Mouse (Mus musculus): ENCODE data around the gene Colec11. TPM values are rescaled to one million over a fixed set of nuclear protein-coding genes. Genes with fewer than 3 reads are reported as not detected.

Gene Colec11
- polyA plus RNA-seq (2015; fragmentation: Nextera tagmentation; extraction: Ambion mirVana): 2.7 and 3.3 TPM in 2 replicates

- Histone ChIP-seq H3K4me3 (no peak within 1 kb of the TSS), H3K27ac (peak within 1 kb of the TSS; percentile 66)
- ATAC-seq (ENCODE audit: borderline replicate concordance, extremely low read depth, low FRiP score, low TSS enrichment): peak; percentile 73; the same call in 1 of the 2 replicates
These were observed at the start of gene Colec11 for GRCm38 (mm10) chr12:28623195-28623594. Gene Colec11 (minus strand): TSS chr12:28623377.

DNA sequence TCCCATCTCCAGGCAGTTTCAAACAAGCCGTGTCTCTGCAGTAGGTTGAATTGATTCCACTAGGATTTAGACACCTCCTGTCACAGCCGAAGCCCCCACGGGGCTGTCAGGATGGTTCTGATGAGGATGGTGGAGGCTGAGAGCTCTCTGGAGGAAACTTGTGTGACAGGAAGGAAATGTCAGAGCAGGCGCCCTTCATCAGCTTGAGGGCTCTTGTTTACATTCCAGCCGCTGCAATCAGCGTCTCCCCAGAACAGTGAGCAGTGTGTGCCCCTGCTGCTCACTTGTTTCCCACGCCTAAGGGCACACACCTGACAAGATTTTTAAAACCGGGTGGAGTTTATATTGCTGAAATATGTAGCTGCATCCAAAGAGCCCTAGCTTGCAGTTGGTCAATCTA, 44.1 kb upstream of the Colec11 start:
- peak; percentile 54; the same call in 1 of the 2 replicates for ATAC-seq (ENCODE audit: borderline replicate concordance, extremely low read depth, low FRiP score, low TSS enrichment)
- Histone ChIP-seq H3K9ac (no peak overlapping the region), H3K27ac (peak overlapping the region; percentile 41; the same call in 1 of the 2 replicates), H3K27me3 (no peaks in the 10 kb centered on the region), H3K36me3 (0 out of 2 replicates have a peak, but pooled peaks cover 2% of the 10 kb centered on the region), H3K4me3 (no peak overlapping the region), H3K4me1 (peaks cover 17% of the 10 kb centered on the region), H3K9me3 (no peaks in the 10 kb centered on the region), H3K4me2 (peak overlapping the region; percentile 22; the same call in 1 of the 2 replicates)
- 2% methylated on average over 8 of the region's 8 CpGs for WGBS

More at GRCm38 (mm10) chr12:28623195-28623594, at the start of gene Colec11:
- H3K9ac ChIP-seq: no peak within 1 kb of the TSS
- WGBS: 19% methylated on average over 5 of the region's 5 CpGs
- no peaks in the 10 kb centered on the region for H3K36me3 ChIP-seq
- peaks cover 26% of the 10 kb centered on the region for H3K4me1 ChIP-seq
- H3K27me3 ChIP-seq: no peaks in the 10 kb centered on the region
- H3K9me3 ChIP-seq: no peaks in the 10 kb centered on the region
- peak within 1 kb of the TSS; percentile 31; the same call in 1 of the 2 replicates for H3K4me2 ChIP-seq

GRCm38 (mm10) chr12:28666734-28667133, 43.6 kb upstream of the Colec11 start:
- 21% methylated on average over 4 of the region's 4 CpGs for WGBS
- Histone ChIP-seq H3K36me3 (0 out of 2 replicates have a peak, but pooled peaks cover 2% of the 10 kb centered on the region), H3K4me2 (no peak overlapping the region), H3K9me3 (no peaks in the 10 kb centered on the region), H3K27ac (peak overlapping the region; percentile 41; the same call in 1 of the 2 replicates), H3K4me1 (peaks cover 17% of the 10 kb centered on the region), H3K27me3 (no peaks in the 10 kb centered on the region), H3K4me3 (no peak overlapping the region), H3K9ac (no peak overlapping the region)
- no peak for ATAC-seq (ENCODE audit: borderline replicate concordance, extremely low read depth, low FRiP score, low TSS enrichment)

DNA sequence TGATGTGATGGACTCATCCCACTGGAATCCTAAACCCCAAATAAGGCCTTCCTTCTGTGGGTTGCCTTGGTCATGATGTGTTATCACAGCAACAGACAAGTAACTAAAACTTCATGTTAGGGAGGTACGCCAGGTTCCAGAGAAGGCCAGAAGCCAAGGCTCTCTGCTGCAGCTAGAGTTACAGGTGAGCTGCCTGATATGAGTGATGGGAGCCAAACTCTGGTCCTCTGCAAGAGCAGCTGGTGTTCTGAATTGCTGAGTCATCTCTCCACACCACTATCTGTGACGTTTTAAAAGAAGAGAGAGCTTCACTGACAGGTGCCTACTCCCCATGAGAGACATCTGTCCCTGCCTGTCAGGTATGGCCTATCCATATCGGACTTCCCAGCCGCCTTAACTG, 39.5 kb upstream of the Colec11 start:
- Histone ChIP-seq H3K4me1 (peaks cover 12% of the 10 kb centered on the region), H3K36me3 (peaks cover 28% of the 10 kb centered on the region), H3K9me3 (no peaks in the 10 kb centered on the region), H3K27ac (no peak overlapping the region), H3K4me3 (no peak overlapping the region), H3K9ac (no peak overlapping the region), H3K27me3 (no peaks in the 10 kb centered on the region), H3K4me2 (no peak overlapping the region)
- 80% methylated on average over 4 of the region's 4 CpGs for WGBS
- ATAC-seq (ENCODE audit: borderline replicate concordance, extremely low read depth, low FRiP score, low TSS enrichment): no peak

GRCm38 (mm10) chr12:28649141-28650110, 26.2 kb upstream of the Colec11 start, which contains the start of gene Rnaseh1:
Gene Rnaseh1 (plus strand): TSS chr12:28649602.
- Histone ChIP-seq H3K27ac (peak within 1 kb of the TSS; percentile 50), H3K4me2 (peak within 1 kb of the TSS; percentile 69), H3K27me3 (no peaks in the 10 kb centered on the region), H3K36me3 (peaks cover 13% of the 10 kb centered on the region), H3K4me3 (peak within 1 kb of the TSS; percentile 80), H3K9me3 (no peaks in the 10 kb centered on the region), H3K9ac (peak within 1 kb of the TSS; percentile 74), H3K4me1 (peaks cover 16% of the 10 kb centered on the region)
- 2% methylated on average over 52 of the region's 52 CpGs for WGBS
- ATAC-seq (ENCODE audit: borderline replicate concordance, extremely low read depth, low FRiP score, low TSS enrichment): peak; percentile 95

GRCm38 (mm10) chr12:28638778-28639177, 15.6 kb upstream of the Colec11 start:
- Histone ChIP-seq H3K4me2 (no peak overlapping the region), H3K4me1 (peaks cover 10% of the 10 kb centered on the region), H3K27ac (no peak overlapping the region), H3K27me3 (no peaks in the 10 kb centered on the region), H3K4me3 (no peak overlapping the region), H3K36me3 (peaks cover 7% of the 10 kb centered on the region), H3K9ac (no peak overlapping the region), H3K9me3 (no peaks in the 10 kb centered on the region)
- 65% methylated on average over 2 of the region's 2 CpGs for WGBS
- no peak for ATAC-seq (ENCODE audit: borderline replicate concordance, extremely low read depth, low FRiP score, low TSS enrichment)

DNA sequence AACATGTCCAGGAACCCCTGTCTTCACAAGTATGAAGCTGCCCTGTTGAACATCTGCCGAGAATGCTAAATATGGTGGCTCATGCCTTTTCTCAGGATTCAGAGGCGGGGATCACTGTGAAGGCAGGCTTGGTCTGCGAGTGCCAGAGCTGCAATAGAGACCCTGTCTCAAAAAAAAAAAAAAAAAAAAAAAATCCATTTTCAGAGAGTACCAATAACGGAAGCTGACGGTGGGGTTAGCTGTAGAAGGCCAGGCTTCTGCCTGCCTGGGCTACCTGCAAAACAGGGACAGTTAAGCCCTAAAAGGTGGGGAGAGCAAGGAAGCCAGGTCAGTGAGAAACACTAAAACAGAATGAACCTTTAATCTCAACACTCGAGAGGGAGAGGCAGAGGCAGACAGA, 13.4 kb upstream of the Colec11 start:
- no peaks in the 10 kb centered on the region for H3K27me3 ChIP-seq
- H3K9ac ChIP-seq: no peak overlapping the region; the same call in 1 of the 2 replicates
- peaks cover 30% of the 10 kb centered on the region for H3K36me3 ChIP-seq
- peak overlapping the region; percentile 78 for H3K4me3 ChIP-seq
- H3K27ac ChIP-seq: no peak overlapping the region
- no peak for ATAC-seq (ENCODE audit: borderline replicate concordance, extremely low read depth, low FRiP score, low TSS enrichment)
- H3K4me1 ChIP-seq: peaks cover 19% of the 10 kb centered on the region
- whole genome bisulfite sequencing: 87% methylated on average over 6 of the region's 6 CpGs
- H3K4me2 ChIP-seq: peak overlapping the region; percentile 51
- no peaks in the 10 kb centered on the region for H3K9me3 ChIP-seq

- H3K36me3 ChIP-seq: peaks cover 37% of the 10 kb centered on the region
- peaks cover 19% of the 10 kb centered on the region for H3K4me1 ChIP-seq
- peak within 1 kb of the TSS; percentile 59 for H3K27ac ChIP-seq
- no peaks in the 10 kb centered on the region for H3K27me3 ChIP-seq
- no peaks in the 10 kb centered on the region for H3K9me3 ChIP-seq
- WGBS: 3% methylated on average over 69 of the region's 69 CpGs
- H3K9ac ChIP-seq: peak within 1 kb of the TSS; percentile 92
- peak; percentile 94 for ATAC-seq (ENCODE audit: borderline replicate concordance, extremely low read depth, low FRiP score, low TSS enrichment)
- peak within 1 kb of the TSS; percentile 78 for H3K4me3 ChIP-seq
- peak within 1 kb of the TSS; percentile 61 for H3K4me2 ChIP-seq
These were observed 12.6 kb upstream of the Colec11 start, which contains the start of gene Rps7 for GRCm38 (mm10) chr12:28635535-28636476. Gene Rps7 (minus strand): TSS chr12:28635953.

- peak overlapping the region; percentile 59 for H3K27ac ChIP-seq
- peak overlapping the region; percentile 61 for H3K4me2 ChIP-seq
- ATAC-seq (ENCODE audit: borderline replicate concordance, extremely low read depth, low FRiP score, low TSS enrichment): peak; percentile 27; the same call in 1 of the 2 replicates
- 2% methylated on average over 23 of the region's 23 CpGs for WGBS
- H3K27me3 ChIP-seq: no peaks in the 10 kb centered on the region
- H3K4me1 ChIP-seq: peaks cover 19% of the 10 kb centered on the region
- H3K9me3 ChIP-seq: no peaks in the 10 kb centered on the region
- H3K4me3 ChIP-seq: peak overlapping the region; percentile 78
- H3K9ac ChIP-seq: peak overlapping the region; percentile 92
- H3K36me3 ChIP-seq: peaks cover 44% of the 10 kb centered on the region
These were observed 11.9 kb upstream of the Colec11 start for GRCm38 (mm10) chr12:28635058-28635534.

DNA sequence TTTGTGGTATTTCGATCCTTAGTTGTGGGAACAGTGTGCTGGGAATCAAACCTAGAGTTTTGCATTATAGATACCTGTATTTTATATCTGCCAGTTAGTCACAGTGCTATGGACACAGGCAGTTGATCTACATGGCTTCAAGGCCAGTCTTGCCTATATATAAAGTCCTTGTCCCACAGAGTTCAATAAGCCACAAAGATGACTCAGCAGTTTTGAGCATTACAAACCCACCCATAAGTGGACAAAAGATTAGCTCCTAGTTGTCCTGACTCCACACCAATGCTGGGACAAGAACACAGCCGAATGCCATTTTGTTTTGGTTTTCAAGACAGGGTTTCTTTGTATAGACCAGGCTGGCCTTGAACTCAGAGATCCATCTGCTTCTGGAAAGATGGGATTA, 5.3 kb upstream of the Colec11 start:
- 92% methylated on average over 2 of the region's 2 CpGs for WGBS
- Histone ChIP-seq H3K4me2 (no peak overlapping the region), H3K36me3 (peaks cover 52% of the 10 kb centered on the region), H3K4me1 (peaks cover 6% of the 10 kb centered on the region), H3K9me3 (no peaks in the 10 kb centered on the region), H3K27ac (no peak overlapping the region), H3K9ac (no peak overlapping the region), H3K27me3 (no peaks in the 10 kb centered on the region), H3K4me3 (no peak overlapping the region)
- no peak for ATAC-seq (ENCODE audit: borderline replicate concordance, extremely low read depth, low FRiP score, low TSS enrichment)

DNA sequence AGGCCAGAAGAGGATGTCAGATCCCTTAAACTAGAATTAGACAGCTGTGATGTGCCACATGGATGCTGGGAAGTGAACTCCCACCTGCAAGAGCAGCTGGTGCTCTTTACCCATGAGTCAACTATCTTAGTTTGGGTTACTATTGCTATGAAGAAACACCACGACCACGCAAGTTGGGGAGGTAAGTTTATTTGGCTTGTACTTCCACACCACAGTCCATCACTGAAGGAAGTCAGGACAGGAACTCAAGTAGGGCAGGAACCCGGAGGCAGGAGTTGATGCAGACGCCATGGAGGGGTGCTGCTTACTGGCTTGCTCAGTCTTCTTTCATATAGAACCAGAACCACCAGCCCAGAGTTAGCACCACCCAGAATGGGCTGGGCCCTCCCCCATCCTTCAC, 3.9 kb upstream of the Colec11 start:
- no peak overlapping the region for H3K4me2 ChIP-seq
- ATAC-seq (ENCODE audit: borderline replicate concordance, extremely low read depth, low FRiP score, low TSS enrichment): no peak

More for the DNA sequence above, 3.9 kb upstream of the Colec11 start:
- H3K27ac ChIP-seq: no peak overlapping the region
- H3K27me3 ChIP-seq: no peaks in the 10 kb centered on the region
- H3K4me3 ChIP-seq: no peak overlapping the region
- H3K9me3 ChIP-seq: no peaks in the 10 kb centered on the region
- no peak overlapping the region for H3K9ac ChIP-seq
- peaks cover 39% of the 10 kb centered on the region for H3K36me3 ChIP-seq
- 48% methylated on average over 4 of the region's 4 CpGs for WGBS
- peaks cover 13% of the 10 kb centered on the region for H3K4me1 ChIP-seq

Data from lung, embryonic 15.5 days (tissue).